Mouse (Mus musculus): ENCODE measurements at regions not wholly inside any gene's neighbourhood (a gene's known extent, or its start where the extent isn't known, plus 50 kb on each side); places are given as distances from the start of the nearest gene placed in this dataset.

DNA sequence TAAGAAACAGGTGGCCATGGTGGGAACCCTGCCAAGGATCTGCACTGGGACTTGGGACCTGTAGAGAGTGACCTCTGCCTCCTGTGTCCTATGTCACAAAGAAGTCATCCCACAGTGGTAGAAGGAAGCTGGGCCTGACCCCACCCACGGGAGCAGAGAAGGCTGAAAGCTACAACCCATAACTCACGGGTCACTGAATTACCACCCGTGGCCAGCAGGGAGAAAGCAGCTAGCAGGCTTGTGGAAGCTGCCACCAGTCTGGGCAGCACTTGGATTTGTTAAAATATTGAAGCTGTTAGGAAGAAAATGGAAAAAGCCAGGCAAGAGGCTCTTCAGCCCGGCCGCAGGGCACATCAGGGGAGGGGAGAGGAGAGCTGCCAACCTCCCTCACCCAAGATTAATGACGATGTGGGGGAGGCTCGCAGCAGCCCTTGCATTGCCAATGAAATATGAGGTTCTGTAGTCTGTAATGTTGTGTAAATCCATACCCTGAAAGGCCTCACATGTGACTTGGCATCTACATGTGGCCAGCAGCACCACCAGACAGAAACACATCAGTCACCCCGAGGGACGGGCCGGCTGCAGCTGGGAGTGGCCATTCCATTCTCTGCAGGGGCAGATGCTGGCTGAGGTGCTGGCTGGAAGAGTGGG is 94.5 kb downstream of the Olfm1 start:
- intact Hi-C loops (cut with DNase I) = no loop called here
- DNase-seq (ENCODE audit: low spot score in 2 of 2) = no peak

DNA sequence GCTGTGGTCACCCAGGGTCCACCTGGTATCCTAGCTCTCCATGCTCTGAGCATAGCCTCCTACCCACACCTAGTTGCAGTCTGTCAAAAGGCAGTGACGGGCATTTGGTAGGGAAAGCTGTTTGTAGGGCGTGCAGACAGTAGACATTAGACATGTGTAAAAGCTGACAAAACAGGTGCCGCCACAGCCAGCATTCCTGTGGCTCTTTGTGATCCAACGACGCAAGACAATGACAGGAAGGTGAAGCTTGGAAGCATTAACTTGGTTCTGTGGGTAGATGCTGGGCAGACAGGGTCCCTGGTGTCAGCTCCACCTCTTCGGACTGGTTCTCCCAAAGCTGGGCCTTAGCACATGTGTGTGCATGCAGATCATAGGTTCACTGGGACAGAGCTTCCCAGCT is 96.5 kb downstream of the Olfm1 start:
- intact Hi-C loops (cut with DNase I) = no loop called here

DNA sequence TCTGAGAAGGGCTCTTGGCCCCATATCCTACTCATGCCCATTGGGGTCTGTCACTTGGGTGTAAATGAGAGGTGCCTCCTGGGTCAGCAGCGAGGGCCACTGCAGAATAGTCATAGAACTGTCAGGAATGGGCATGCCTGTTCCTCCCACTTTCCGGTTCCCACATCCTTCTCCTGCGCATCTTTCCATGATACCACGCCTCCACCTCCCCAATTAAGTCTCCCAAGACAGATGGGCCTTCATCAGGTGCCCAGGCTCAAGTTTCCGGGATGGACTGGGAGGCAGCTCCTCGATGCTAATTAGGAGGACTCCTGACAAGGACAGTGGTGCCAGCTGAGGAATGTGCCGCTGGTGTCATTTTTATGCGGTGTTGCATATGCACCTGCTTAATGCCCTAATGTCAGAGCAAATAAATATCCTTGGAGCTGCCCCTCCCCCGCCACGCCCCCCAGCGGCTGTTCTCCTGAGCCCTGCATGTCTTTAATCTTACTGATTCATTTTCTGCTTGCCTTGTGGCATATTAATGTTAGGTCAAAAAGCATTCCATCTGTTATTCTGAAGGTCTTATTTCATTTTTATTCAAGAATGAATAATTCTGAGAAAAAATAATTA is 97.2 kb downstream of the Olfm1 start:
- DNase-seq (ENCODE audit: low spot score in 2 of 2) = no peak
- intact Hi-C loops (cut with DNase I) = no loop called here

More for the DNA sequence above, 96.5 kb downstream of the Olfm1 start:
- DNase-seq (ENCODE audit: low spot score in 2 of 2) = no peak

DNA sequence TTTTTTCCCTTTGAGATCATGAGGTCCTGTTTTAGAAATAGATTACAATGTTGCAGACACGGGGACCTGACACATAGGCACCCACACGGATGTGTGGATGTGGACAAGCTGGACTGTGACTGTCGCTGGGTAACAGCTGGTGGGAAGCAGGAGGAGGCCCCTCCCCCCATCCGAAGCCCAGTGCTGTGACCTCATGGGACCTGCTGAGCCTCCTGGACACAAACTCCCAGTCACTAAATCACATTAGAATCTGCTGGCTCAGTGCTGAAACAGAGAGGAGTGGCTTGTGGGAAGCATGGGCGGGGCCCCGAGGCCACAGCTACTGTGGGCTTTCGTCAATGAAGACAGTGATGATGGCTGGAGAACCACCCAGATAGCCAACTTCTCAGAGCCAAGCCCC is 101.7 kb downstream of the Olfm1 start:
- no peak for DNase-seq (ENCODE audit: low spot score in 2 of 2)
- intact Hi-C loops (cut with DNase I) = no loop called here

DNA sequence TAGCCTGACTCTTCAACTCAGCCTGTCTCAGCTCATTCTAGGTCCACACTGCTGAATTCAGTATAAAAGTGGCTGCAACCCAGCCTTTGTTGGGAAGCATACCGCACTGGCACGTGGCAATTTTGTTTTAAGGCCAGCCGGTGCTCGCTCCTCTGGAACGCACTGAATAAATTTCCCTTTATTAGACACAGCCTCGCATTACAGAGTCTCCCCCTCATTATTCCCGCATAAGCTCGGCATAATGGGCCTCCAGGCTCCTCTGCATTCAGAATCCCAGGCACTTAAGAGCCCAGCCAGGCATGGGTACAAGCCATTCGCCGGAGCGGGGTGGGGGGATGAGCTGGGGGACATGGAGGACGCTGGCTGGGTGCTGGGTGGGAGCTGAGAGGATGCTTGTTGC is 103.4 kb downstream of the Olfm1 start:
- intact Hi-C loops (cut with DNase I) = no loop called here
- DNase-seq (ENCODE audit: low spot score in 2 of 2) = no peak

DNA sequence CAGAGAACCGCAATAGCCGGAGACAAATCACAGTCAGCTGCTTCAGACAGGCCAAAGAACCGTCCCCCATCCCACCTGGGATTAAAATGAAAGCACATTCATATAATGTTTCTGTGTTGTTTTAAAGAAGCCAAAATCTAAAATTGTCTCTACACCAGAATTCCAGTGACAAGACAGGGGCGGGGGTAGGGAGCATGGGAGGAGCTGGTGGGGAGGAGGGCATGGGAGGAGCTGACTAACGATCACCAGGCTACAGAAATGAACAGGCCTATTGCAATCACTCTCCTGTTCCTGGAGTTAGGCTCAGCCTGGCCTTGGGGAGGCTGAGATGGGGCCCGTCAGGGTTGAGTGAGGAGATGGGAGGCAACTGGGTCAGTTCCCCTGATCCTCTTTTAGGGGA is 105.9 kb downstream of the Olfm1 start:
- intact Hi-C loops (cut with DNase I) = no loop called here
- no peak for DNase-seq (ENCODE audit: low spot score in 2 of 2)

DNA sequence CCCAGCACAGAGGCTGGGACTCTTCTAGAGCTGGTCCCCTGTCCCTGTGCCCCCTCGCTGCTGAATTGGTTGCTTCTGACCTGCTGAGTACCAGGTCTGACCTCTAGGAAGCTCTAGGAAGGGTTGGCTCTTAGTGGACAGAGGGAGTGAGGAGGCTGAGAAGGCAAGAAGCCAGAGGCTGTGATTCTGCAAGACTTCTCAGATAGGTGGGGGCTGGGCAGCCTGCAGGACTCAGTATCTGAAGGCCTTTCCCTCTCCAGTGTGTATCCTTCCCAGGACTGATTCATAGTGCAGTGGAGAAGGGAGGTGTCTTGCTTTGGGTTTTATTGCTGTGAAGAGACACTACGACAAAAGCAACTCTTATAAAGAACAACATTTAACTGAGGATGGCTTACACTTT is 106.6 kb downstream of the Olfm1 start:
- intact Hi-C loops (cut with DNase I) = no loop called here

DNA sequence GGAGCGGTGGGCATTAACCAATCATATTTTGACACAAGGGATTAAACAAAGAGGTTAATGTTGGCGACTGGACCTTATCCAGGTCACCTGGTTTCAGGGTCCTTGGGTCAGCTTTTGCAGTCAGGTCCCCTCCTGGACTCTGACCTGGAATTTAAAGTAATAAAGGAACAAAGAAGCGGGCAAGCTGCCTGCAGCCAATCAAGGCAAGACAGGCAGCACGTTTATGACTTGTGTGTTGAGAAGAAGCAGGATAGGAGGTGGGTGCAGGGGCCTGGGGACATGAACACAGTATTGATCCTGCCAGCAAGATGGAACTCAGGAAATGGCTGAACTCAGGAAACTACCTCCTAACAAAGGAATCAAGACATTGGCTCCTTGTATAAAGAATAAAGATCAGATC is 108.5 kb downstream of the Olfm1 start:
- no peak for DNase-seq (ENCODE audit: low spot score in 2 of 2)
- intact Hi-C loops (cut with DNase I) = loop anchor here (5.0 kb wide), 2 partner anchors 74 to 374 kb away; no protein-coding TSS in a partner anchor

More for the DNA sequence above, 106.6 kb downstream of the Olfm1 start:
- no peak for DNase-seq (ENCODE audit: low spot score in 2 of 2)

DNA sequence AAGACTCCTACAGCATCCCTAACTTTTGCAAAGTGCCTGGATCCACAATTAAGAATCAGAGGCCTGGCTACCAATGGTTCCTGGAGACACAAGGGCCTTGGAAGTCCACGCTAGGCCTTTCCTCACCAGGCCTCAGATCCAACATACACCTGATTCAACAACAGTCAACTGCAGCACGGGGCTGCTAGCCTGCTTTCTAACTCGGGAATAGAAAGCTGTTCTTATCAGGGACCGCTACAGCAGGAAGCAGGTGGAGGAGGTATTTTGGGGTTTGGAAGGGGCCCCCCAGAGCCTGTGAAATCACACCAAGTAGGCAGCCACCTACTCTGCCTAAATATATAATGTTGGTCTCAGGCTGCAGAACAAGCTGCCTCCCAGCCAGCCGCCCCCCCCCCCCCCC is 111.1 kb downstream of the Olfm1 start:
- peak; percentile 69 to 77 for DNase-seq (ENCODE audit: low spot score in 2 of 2)
- intact Hi-C loops (cut with DNase I) = loop anchor here (1.0 to 5.0 kb wide), 5 partner anchors 66 to 377 kb away; no protein-coding TSS in a partner anchor

DNA sequence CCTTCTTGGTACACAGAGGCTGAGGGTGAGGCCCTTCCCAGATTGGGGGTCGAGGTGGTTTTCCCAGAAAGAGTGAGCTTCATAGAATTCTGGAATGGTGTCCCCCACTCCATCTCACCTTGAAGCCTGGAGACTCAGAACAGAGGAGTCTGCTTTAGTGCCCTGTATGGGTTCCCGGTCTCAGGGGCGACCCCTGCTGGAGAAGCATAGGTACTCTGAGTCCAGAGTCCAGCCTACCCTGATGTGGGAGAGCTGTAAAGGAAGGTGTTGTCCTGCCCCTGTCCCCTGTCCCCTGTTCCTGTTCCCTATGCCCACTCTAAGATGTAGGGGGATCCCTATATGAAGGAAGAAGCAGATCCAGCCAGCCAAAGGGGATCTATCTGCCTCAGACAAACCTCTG is 111.9 kb downstream of the Olfm1 start:
- intact Hi-C loops (cut with DNase I) = loop anchor here (2.0 to 5.0 kb wide), 4 partner anchors 77 to 377 kb away; no protein-coding TSS in a partner anchor

DNA sequence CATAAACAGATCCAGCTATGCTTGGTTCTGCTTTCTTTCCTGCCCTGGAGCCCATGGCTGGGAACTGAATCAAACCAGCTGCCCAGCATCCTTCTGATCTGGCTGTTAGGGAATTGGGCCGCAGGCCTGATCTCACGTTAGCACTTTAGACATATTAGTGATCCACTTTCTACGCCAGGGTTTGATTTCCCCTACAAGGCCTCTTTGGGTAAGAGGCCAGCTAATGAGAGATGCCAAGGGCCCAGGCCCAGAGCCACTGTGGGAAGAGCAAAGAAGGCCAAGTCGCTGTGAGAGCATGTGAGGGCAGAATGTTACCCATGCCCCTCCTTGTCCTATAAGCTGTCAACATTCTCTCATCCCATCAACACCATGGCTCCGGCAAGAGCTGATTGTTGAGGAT is 116.3 kb downstream of the Olfm1 start:
- no peak for DNase-seq (ENCODE audit: low spot score in 2 of 2)
- intact Hi-C loops (cut with DNase I) = no loop called here

More for the DNA sequence above, 111.9 kb downstream of the Olfm1 start:
- DNase-seq (ENCODE audit: low spot score in 2 of 2) = peak in 1 of 2 experiments; percentile 47

DNA sequence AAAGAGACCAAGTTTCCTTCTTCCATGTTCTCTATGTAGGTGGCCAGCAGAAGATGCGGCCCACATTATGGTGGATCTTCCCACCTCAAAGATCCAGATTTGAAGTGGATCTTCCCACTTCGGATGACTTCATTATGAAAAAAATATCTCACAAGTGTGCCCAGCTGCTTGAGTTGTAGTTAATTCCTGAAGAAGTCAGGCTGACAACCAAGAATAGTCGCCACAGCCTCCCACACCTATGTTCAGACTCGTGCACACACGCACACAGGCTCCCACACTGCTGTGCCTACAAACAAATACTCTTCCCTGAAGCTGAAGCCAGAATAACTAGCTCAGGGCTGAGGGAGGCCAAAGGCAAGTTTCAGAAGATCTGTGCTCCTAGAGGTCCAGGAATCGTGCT is 119.4 kb downstream of the Olfm1 start:
- intact Hi-C loops (cut with DNase I) = no loop called here

DNA sequence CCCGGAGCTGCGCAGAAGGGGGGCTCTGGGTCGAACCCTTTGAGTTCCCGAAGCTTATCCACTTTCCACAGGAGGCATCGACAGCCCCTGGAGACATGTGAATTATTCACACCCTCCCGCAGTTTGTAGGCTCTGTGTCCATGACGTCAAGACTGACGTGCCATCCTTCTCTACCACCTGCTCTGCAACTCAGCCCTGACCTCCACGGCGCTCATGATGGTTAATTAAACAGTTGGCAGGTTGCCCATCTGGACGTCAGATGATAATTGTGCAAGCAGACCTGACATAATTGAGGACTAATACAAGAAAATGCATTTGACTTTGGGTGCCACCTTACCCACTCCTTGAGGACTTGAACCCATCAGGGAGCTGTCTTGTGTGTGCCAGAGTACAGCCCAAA is 121.1 kb upstream of the Ppp1r26 start:
- no peak for DNase-seq (ENCODE audit: low spot score in 2 of 2)
- intact Hi-C loops (cut with DNase I) = no loop called here

More for the DNA sequence above, 119.4 kb downstream of the Olfm1 start:
- DNase-seq (ENCODE audit: low spot score in 2 of 2) = peak; percentile 70 to 78

DNA sequence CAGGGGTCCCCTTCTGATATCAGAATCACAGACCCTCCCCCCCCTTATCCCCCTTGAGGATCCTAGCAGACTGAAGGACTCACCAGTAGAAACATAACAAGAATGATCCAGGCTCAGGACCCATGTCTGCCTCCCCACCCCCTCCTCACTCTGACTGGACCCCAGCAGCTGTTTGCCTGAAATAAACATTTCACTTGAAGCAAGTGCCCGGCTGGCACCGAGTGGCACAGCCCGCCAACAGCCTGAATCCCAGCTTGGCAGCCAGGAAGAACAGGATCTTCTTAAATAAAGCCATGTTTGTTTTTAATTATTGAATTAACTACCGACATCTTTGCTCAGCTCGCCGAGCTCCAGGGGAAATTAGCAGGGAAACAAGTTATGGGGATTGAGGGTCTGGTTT is 120.5 kb upstream of the Ppp1r26 start:
- no peak for DNase-seq (ENCODE audit: low spot score in 2 of 2)
- intact Hi-C loops (cut with DNase I) = no loop called here

DNA sequence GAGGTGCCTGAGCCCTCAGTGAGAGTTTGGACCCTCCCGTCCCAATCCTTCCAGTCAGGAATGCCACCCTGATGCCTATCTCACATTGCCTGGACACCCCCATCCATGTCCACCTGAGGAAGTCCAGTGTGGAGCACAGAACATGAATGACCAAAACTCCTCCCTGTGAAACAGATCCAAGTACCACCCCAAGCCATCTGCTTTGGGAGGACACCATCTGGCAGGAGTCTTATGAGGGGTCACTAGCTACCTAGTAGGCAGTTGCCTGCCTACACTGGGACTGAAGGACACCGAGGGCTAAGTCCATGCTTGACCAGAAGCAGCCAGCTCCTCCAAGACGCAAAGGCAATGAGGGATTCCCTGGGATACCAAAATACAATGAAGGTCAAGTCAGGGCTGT is 119.9 kb upstream of the Ppp1r26 start:
- intact Hi-C loops (cut with DNase I) = no loop called here
- no peak for DNase-seq (ENCODE audit: low spot score in 2 of 2)

DNA sequence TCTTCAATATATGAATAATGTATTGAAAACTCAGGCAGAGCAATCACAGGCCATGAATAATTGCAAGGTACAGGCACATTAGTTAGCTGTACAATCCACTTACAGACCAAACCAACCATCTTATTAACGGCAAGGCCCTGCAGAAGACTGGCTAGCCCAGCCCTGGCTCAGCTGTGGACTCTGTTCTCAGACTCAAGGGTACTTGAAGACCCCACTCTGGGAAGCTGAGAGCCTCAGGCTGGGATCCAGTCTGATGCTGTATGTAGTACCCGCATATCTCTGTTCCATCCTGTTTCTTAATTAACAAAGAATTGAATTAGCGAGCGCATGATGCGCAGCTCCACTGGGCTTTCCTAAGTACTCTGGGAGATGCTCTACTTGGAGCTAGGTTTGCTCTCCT is 117.5 kb upstream of the Ppp1r26 start:
- DNase-seq (ENCODE audit: low spot score in 2 of 2) = no peak
- intact Hi-C loops (cut with DNase I) = no loop called here

DNA sequence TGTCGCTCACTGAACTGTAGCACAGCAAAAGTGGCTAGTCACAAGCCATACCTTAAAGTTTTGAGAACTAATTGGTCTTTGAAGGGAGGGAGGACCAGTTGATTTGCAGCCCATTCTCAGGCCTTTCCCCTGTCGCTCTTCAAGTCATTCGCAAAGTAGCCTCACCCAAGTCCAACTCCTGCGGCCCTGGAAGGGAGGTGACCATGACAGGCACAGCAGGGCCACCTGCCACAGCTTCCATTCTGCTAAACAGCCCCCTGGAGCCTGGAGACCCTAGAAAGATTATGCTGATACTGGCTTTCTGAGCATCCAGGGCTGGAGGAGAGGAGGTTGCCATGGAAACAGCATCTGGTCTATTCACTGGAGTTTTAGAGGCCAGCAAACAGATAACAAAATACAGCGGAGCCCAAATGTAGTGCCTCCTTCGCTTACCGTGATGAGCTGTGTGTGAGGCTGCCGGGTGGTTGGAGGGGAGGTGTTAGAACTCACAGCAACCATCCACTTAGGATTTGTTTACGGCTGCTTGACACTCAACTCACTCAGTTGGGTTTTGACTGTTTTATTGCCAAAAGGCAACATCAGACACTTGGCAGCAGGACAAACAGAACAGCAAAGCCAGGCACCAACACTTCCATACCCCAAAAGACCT is 111.3 kb upstream of the Ppp1r26 start:
- intact Hi-C loops (cut with DNase I) = no loop called here
- peak in 1 of 2 experiments; percentile 19 for DNase-seq (ENCODE audit: low spot score in 2 of 2)

DNA sequence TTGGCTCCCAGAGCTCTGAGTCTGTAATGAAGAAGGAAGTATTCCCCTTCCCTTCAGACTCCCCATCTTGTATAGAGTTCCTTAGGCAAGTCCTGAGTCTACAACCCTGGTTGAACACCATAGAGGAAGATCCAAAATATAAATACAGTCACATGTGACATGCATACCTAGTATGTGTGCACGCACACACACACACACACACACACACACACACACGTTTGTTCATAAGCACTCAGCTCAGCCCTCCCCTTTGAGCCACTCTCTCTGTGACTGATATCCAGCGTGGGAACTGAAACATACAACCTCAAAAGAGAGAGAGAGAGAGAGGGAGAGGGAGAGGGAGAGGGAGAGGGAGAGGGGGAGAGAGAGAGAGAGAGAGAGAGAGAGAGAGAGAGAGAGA is 110.8 kb upstream of the Ppp1r26 start:
- intact Hi-C loops (cut with DNase I) = no loop called here
- DNase-seq (ENCODE audit: low spot score in 2 of 2) = no peak

DNA sequence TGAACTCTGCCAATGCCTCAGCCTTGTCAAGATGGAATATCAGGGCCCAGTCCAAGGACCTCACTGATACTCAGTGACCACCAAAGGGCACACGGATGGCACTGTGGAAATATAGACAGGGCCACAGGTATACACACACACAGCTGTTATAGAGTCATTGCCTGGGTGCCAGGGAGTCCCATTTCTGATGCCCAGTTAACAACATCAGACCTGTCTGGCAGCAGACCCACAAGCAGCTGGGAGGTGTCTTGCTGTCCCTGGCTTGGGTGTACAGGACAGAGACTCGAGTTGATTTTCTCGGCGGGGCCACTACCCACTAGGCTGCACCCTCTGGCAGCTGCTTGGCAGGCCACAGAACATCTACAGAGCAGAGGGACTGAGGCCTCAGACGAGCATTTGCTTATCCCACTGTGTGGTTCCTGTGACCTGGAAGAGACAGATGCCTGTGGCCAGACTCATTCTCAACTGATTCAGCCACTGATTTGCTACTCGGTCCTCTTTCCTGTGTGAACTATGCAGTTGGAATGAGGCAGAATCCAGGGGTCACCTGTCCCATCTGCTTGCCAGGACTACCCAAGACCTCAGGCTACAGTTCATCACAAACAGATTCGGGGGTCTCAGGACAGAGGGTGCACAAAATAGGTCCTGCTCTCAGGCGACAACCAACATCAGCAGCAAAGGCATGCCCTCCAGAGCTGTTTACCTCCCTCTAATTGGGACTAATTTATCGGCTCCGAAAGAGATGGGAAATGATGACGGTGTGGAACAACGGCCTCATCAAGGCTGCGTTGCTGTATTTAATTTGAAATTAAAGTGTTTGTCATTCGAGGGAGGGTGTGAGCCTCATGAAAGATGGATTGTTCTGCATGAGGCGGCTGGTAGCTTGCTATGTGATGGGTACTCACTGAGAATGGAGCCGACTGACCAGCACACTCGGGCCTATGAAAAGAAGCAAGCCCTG is 110.0 kb upstream of the Ppp1r26 start:
- intact Hi-C loops (cut with DNase I) = no loop called here
- no peak for DNase-seq (ENCODE audit: low spot score in 2 of 2)

DNA sequence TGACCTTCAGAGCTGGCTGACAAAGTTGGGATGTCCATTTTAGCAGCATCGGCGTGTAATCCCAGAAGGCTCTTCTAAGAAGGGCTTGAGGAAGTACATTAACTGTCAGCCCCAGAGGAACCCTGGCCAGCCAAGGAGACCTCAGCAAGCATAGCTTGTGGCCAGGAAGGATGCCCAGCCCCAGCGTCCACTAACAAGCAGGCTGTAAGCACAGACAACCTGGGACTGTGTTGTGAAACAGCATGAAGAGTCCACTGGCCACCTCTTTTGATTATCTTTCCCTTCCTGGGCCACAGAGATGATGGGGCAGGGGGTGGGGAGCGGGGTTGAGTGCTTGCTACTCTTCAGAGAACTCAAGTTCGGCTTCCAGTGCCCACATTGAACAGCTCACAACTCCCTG is 109.0 kb upstream of the Ppp1r26 start:
- no peak for DNase-seq (ENCODE audit: low spot score in 2 of 2)
- intact Hi-C loops (cut with DNase I) = no loop called here

All from left cerebral cortex, postnatal 36 days (tissue).